Mouse (Mus musculus) G1E-ER4 (cell line): ENCODE results near the gene Adcy3. TPM values are rescaled to one million over a fixed set of nuclear protein-coding genes. Genes with fewer than 3 reads are reported as not detected.

Source experiments
- GATA1 ChIP-seq: IDR thresholded peaks from one replicate; pipeline ENCODE4 v1.8.0; 2012; ENCODE audit warnings: low read length, inconsistent platforms
- polyA plus RNA-seq: library from polyadenylated mRNA; stranded (reverse); fragments of >175 nt; gene quantifications from 2 replicates; pipeline ENCODE4 v1.2.3, GENCODE M21; 2012

The Adcy3 gene
- polyA plus RNA-seq, 1 experiment: not detected

DNA sequence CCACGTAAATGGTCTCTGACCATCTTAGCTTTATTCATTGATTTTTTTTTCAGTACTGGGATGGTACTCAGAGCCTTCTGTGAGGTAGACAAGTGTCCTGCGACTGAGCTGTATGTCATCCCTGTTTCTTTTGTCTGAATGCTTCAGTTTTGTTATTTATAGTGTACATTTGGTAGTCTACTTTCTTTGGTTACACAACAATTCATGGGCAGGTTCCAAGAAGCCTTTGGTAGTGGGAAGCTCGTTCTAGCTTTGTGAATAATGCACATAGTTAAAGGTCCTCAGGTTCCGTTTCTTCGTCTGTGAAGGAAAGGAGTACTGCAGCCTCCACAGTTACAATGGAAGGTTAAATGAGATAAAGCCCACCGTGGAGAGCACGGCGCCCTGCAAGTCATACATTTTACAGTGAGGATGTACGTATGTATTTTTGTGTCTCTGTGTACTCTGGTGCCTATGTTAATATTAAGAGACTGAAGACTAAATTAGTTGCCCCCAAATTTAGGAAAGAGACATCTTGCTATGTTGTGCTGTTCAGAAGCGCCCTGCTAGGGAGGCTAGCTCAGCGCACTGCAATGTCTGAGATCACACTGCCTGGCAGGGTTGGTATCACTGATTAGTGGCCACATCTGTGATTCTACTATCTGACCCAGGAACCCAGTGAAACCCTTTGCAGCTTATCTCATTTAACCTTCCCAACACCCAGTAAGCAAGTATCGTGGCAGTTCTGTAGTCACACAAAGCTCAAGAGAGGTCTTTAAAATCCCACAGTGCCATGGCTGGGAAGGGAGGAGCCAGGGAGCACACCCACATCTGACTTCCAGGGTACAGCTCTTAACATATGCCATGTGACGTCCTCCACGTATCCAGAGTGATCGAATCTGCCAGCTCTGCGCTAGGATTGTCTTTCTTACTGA, 120.1 kb downstream of the Adcy3 start:
- peak; percentile 76 for TF ChIP-seq GATA1

Other genes starting within 250 kb of the Adcy3 start
- gene Pomc, start 178.2 kb upstream of the Adcy3 start, polyA plus RNA-seq: not detected in 2 replicates
- gene Efr3b, start 94.2 kb upstream of the Adcy3 start, polyA plus RNA-seq: not detected in 2 replicates
- gene Dnajc27, start 50.5 kb upstream of the Adcy3 start, polyA plus RNA-seq: 7.5 and 9.0 TPM in 2 replicates
- gene Ptrhd1, start 100.9 kb downstream of the Adcy3 start, polyA plus RNA-seq: 2.0 and 3.0 TPM in 2 replicates
- gene Cenpo, start 101.2 kb downstream of the Adcy3 start, polyA plus RNA-seq: 3.6 and 3.7 TPM in 2 replicates